Mouse (Mus musculus) liver, postnatal 0 days (tissue): ENCODE measurements around the gene Gfap. TPM values are rescaled to one million over a fixed set of nuclear protein-coding genes. Genes with fewer than 3 reads are reported as not detected.
A peak's percentile ranks its signal among the peaks of the same experiment; 100 is the strongest.

Experiments used
- ATAC-seq: fragments of 200-750 bp; cut with Nextera tagmentation; 2 replicates; pipeline ENCODE4 v1.8.0; 2017; ENCODE audit warnings: mild to moderate bottlenecking, moderate library complexity
- DNase-seq: peaks from one replicate; pipeline ENCODE4 v3.0.0-alpha.2; 2016
- H3K27ac ChIP-seq: fragments of 300-500 bp; sonication (generic); 2 replicates; pipeline ENCODE4 v1.5.1; 2014; ENCODE audit warnings: antibody characterized with exemption, moderate library complexity, mild to moderate bottlenecking, low read depth
- H3K27me3 ChIP-seq: fragments of 300-500 bp; sonication (generic); 2 replicates; pipeline ENCODE4 v1.6.1; 2014; ENCODE audit warnings: low read length, control low read depth, mixed read lengths; ENCODE audit not compliant: insufficient read depth
- H3K36me3 ChIP-seq: fragments of 300-500 bp; sonication (generic); replicated peaks from 2 replicates; pipeline ENCODE4 v1.6.1; 2014; ENCODE audit warnings: mild to moderate bottlenecking, control low read depth, low read length, moderate library complexity, mixed read lengths; ENCODE audit not compliant: insufficient read depth
- H3K4me1 ChIP-seq: fragments of 300-500 bp; sonication (generic); 2 replicates; pipeline ENCODE4 v1.6.1; 2014; ENCODE audit warnings: antibody characterized with exemption, mild to moderate bottlenecking, control low read depth; ENCODE audit not compliant: insufficient read depth
- H3K4me2 ChIP-seq: fragments of 300-500 bp; sonication (generic); 2 replicates; pipeline ENCODE4 v1.6.1; 2014; ENCODE audit warnings: low read depth, mild to moderate bottlenecking, low read length, moderate library complexity, mixed read lengths
- H3K4me3 ChIP-seq: fragments of 300-500 bp; sonication (generic); 2 replicates; pipeline ENCODE4 v1.5.1; 2014; ENCODE audit warnings: low read depth, low read length
- H3K9ac ChIP-seq: fragments of 300-500 bp; sonication (generic); replicated peaks from 2 replicates; pipeline ENCODE4 v1.6.1; 2014; ENCODE audit warnings: mild to moderate bottlenecking, moderate library complexity
- H3K9me3 ChIP-seq: fragments of 300-500 bp; sonication (generic); 2 replicates; pipeline ENCODE4 v1.6.1; 2016; ENCODE audit warnings: mild to moderate bottlenecking, control low read depth, low read length, mixed read lengths
- CTCF ChIP-seq: sonication (generic); IDR thresholded peaks from 2 replicates; pipeline ENCODE4 v1.5.1; 2016; ENCODE audit warnings: antibody characterized with exemption, low read depth
- EP300 ChIP-seq: IDR thresholded peaks from 2 replicates; pipeline ENCODE4 v1.6.1; 2016; ENCODE audit warnings: antibody characterized with exemption, low read depth, mild to moderate bottlenecking
- WGBS: fragments of 180-500 bp; shearing (Covaris S2); extraction: QIAGEN DNeasy Blood & Tissue Kit; methylation state at CpG from one replicate; pipeline ENCODE4 v1.1.7; 2014; ENCODE audit not compliant: insufficient replicate concordance; 5-methylcytosine and 5-hydroxymethylcytosine counted together
- polyA plus RNA-seq: library from polyadenylated mRNA; unstranded; fragments of >200 nt; fragmentation: Nextera tagmentation; extraction: Ambion mirVana; gene quantifications from 2 replicates; pipeline ENCODE4 v1.2.1, GENCODE M21; 2015

The Gfap gene
- polyA plus RNA-seq, 1 experiment from 2014 or later, result 3.6 TPM

DNA sequence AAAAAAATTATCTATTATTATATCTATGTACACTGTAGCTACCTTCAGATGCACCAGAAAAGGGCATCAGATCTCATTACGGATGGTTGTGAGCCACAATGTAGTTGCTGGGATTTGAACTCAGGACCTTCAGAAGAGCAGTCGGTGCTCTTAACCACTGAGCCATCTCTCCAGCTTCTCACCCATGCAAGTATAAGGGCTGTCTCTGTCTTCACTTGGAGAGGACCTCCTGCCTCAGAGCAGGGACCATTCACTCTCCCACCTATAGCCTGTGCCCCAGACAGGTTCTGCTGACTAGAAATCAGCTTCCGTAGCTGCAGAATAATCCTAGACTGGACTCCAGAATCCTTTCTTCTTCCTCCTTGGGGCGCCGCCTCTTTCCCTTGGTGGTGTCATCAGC, 1.4 kb upstream of the Gfap start:
- peaks cover 6% of the 10 kb centered on the region; the same call in 1 of the 2 replicates for H3K27me3 ChIP-seq
- ATAC-seq, result no peak
- peaks cover 19% of the 10 kb centered on the region for H3K36me3 ChIP-seq
- H3K4me1 ChIP-seq, result no peaks in the 10 kb centered on the region
- no peaks in the 10 kb centered on the region for H3K9me3 ChIP-seq
- H3K27ac ChIP-seq, result no peak overlapping the region
- H3K4me3 ChIP-seq, result no peak overlapping the region
- WGBS, result 79% methylated on average over 5 of the region's 5 CpGs
- no peak overlapping the region for H3K4me2 ChIP-seq
- TF ChIP-seq EP300 (no peak), CTCF (no peak)
- DNase-seq, result no peak
- H3K9ac ChIP-seq, result no peak overlapping the region

DNA sequence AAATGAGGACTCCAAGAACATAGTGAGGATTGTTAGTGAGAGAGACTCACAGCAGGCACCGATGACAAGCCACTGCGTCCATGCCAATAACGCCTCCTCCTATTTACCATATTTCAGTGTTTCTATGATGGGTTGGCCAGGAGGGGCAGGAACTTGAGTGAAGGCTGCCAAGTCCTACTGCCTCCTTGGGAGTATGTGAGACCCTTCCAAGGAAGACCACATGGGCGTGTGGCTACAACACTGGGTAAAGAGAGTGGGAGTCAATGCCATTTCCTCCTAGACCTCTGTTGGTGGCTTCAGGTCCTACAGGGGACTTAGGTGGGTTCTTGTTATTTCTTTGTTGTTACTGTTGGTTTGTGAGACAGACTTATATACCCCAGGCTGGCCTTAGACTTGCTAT, 487 bp upstream of the Gfap start:
- H3K9ac ChIP-seq, result no peak overlapping the region
- peaks cover 11% of the 10 kb centered on the region for H3K36me3 ChIP-seq
- no peaks in the 10 kb centered on the region for H3K9me3 ChIP-seq
- H3K27ac ChIP-seq, result no peak overlapping the region
- peak overlapping the region; percentile 14; the same call in 1 of the 2 replicates for H3K4me2 ChIP-seq
- no peak for TF ChIP-seq EP300
- no peak for TF ChIP-seq CTCF
- DNase-seq (no peak), ATAC-seq (no peak)
- H3K27me3 ChIP-seq, result peaks cover 6% of the 10 kb centered on the region; the same call in 1 of the 2 replicates
- no peak overlapping the region for H3K4me3 ChIP-seq
- 41% methylated on average over 4 of the region's 4 CpGs for WGBS
- peaks cover 6% of the 10 kb centered on the region for H3K4me1 ChIP-seq

DNA sequence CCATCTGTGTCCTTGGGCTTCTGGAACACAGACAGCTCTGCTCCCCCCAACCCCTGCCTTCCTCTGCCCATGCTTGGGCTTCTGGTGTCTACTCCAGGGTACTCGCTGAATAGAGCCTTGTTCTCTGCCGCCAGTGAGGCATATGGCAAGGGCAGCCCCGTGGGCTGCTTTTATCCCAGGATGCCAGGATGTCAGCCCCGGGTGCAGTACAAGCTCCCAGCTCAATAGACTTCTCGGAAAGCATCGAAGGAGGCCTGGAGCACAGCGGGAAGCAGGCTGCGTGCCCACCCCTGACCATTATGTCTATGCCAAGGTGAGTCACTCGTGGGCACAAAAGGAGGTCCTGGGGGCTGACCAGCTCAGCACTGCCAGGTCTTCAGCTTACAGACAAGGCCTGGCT, 2.3 kb downstream of the Gfap start:
- Histone ChIP-seq H3K4me2 (no peak overlapping the region), H3K9ac (no peak overlapping the region), H3K4me3 (no peak overlapping the region), H3K36me3 (no peaks in the 10 kb centered on the region), H3K27me3 (peaks cover 17% of the 10 kb centered on the region), H3K27ac (no peak overlapping the region), H3K9me3 (no peaks in the 10 kb centered on the region), H3K4me1 (peaks cover 11% of the 10 kb centered on the region)
- TF ChIP-seq CTCF, result no peak
- no peak for TF ChIP-seq EP300
- ATAC-seq, result no peak
- DNase-seq, result no peak
- WGBS, result 84% methylated on average over 9 of the region's 9 CpGs

GRCm38 (mm10) chr11:102896641-102897040, 4.1 kb downstream of the Gfap start:
- no peak overlapping the region for H3K4me3 ChIP-seq
- DNase-seq, result no peak
- H3K9ac ChIP-seq, result no peak overlapping the region
- H3K36me3 ChIP-seq, result no peaks in the 10 kb centered on the region
- ATAC-seq, result no peak
- TF ChIP-seq CTCF (no peak), EP300 (no peak)
- H3K9me3 ChIP-seq, result no peaks in the 10 kb centered on the region
- H3K27me3 ChIP-seq, result peaks cover 27% of the 10 kb centered on the region
- no peak overlapping the region for H3K4me2 ChIP-seq
- WGBS, result 76% methylated on average over 20 of the region's 20 CpGs
- peaks cover 16% of the 10 kb centered on the region for H3K4me1 ChIP-seq
- peak overlapping the region; percentile 71; the same call in 1 of the 2 replicates for H3K27ac ChIP-seq

DNA sequence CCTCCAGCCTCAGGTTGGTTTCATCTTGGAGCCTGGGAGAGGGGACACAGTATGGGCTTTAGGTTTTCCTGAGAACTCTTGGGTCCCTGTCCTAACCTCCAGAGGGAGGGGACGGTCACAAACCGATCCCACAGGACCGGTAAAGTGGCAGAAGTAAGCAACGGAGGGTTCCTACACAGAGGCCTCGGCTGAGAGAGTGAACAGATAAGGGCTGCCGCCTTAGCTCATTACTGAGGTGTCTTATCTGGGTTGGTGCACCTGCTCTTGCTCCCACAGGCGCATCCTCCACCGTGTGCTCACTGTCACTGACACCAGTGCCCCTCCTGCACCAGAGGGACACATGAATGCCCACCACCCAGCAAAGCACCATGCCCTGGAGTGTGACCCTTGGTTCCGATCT, 4.9 kb downstream of the Gfap start:
- Histone ChIP-seq H3K4me3 (peak overlapping the region; percentile 44), H3K9ac (peak overlapping the region; percentile 67), H3K36me3 (no peaks in the 10 kb centered on the region), H3K27ac (peak overlapping the region; percentile 71), H3K27me3 (peaks cover 29% of the 10 kb centered on the region), H3K4me1 (peaks cover 16% of the 10 kb centered on the region), H3K4me2 (peak overlapping the region; percentile 89), H3K9me3 (no peaks in the 10 kb centered on the region)
- WGBS, result 47% methylated on average over 9 of the region's 9 CpGs
- peak; percentile 85 for TF ChIP-seq EP300
- no peak for TF ChIP-seq CTCF
- DNase-seq (peak; percentile 62), ATAC-seq (peak; percentile 97)

DNA sequence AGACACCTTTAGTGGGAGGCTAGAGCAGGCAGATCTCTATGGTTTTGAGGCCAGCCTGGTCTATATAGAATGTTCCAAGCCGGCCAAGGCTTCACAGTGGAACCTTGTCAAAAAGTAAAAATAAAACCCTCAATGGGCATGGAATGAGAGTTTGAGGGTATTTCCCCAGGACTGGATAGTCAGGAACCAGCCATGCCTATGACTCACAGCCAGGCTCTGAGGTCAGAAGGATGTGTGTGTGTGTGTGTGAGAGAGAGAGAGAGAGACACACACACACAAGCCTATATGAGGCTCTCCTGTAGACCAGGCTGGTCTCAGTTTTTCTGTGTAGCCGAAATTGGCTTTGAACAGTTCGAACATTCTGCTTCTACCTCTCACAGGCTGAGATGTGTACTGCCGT, 6.0 kb downstream of the Gfap start:
- Histone ChIP-seq H3K27me3 (peaks cover 29% of the 10 kb centered on the region), H3K4me1 (peaks cover 16% of the 10 kb centered on the region), H3K9me3 (no peaks in the 10 kb centered on the region), H3K27ac (peak overlapping the region; percentile 71; the same call in 1 of the 2 replicates), H3K9ac (peak overlapping the region; percentile 67), H3K4me2 (peak overlapping the region; percentile 89), H3K36me3 (no peaks in the 10 kb centered on the region), H3K4me3 (peak overlapping the region; percentile 44)
- DNase-seq (no peak), ATAC-seq (no peak)
- TF ChIP-seq CTCF, result no peak
- no peak for TF ChIP-seq EP300
- 80% methylated on average over 4 of the region's 4 CpGs for WGBS
